Mouse (Mus musculus): ENCODE measurements around the gene Gtf2ird2. TPM values are rescaled to one million over a fixed set of nuclear protein-coding genes. Genes with fewer than 3 reads are reported as not detected.

The Gtf2ird2 gene
- 15.4 and 15.8 TPM in 2 replicates for polyA plus RNA-seq (2015; fragmentation: Nextera tagmentation; extraction: Ambion mirVana)

DNA sequence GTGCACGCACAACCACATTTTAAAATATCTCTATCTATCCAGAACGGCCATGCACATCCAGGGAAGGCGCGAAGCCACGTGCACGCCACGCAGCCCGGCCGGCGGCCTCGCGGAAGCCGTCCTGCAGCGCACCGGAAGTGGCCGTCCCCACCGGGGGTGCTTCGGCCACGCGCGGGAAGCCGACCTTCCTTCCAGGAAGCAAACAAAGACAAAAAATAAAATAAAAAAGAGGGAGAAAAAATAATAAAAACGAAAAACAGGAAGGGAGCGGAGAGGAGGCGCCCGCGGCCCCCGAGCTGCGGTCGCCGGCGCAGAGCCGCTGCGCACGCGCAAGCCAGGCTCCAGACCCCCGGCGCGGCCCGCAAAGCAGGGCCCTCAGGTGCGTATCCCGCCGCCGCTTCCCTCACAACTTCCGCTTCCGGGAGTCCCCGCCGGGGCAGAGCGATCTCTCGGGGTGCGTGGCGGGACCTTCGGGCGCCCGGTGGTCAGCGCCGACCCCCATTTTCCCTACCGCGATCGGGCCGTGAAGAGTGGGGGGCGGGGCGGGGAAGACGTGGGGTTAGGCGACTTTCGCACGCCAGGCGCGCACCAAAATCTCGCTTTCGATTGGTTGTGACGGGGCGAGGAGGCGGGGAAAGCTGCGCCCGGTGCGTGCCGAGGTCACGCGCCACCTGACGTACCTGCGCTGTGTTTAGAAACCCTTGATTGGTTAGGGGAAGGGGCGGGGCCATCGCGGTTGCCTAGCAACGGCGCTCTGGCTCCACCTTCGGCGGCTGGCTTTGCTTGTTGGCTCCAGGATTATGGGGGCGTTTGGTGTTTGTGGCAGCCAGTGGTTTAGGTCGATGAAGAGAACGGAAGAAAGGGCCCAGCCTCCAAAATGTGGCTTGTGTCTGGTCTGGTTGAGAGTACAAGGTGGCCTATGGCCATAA is at the start of gene Gtf2ird2:
Gtf2ird2 (plus strand) TSS at position 140 of the 929 bp plus-strand sequence.
- peak; percentile 96 for ATAC-seq (ENCODE audit: low FRiP score, low read depth)
- Histone ChIP-seq H3K4me3 (peak within 1 kb of the TSS; percentile 64), H3K9me3 (no peaks in the 10 kb centered on the region), H3K27me3 (no peaks in the 10 kb centered on the region), H3K4me2 (peak within 1 kb of the TSS; percentile 87), H3K36me3 (no peaks in the 10 kb centered on the region; the same call in 1 of the 2 replicates), H3K9ac (peak within 1 kb of the TSS; percentile 70), H3K27ac (replicated peaks) (peak within 1 kb of the TSS; percentile 96), H3K4me1 (replicated peaks) (peaks cover 13% of the 10 kb centered on the region)
- under 1% methylated on average over 88 of the region's 92 CpGs for WGBS

DNA sequence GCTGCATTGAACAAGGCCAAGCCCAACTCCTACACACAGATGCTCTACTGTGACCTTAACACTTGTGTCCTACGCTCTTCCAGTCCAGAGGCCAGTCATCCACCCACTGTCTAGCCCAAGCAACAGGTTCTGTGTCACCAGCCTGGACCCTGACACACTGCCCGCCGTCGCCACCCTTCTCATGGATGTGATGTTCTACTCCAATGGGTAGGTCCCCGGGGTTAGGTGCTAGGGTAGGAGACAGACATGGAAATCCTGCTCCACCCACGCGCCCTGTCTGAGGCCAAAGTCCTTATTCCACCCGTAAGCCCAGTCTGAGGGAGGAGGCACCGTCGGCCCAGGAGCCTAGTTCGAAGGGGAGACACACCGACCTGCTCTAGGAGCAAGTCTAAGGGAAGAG is 47.8 kb upstream of the Gtf2ird2 start:
- Histone ChIP-seq H3K4me1 (replicated peaks) (peaks cover 9% of the 10 kb centered on the region), H3K9me3 (no peaks in the 10 kb centered on the region), H3K36me3 (peaks cover 55% of the 10 kb centered on the region), H3K27me3 (no peaks in the 10 kb centered on the region), H3K9ac (no peak overlapping the region), H3K4me2 (no peak overlapping the region), H3K27ac (replicated peaks) (no peak overlapping the region), H3K4me3 (no peak overlapping the region)
- WGBS: 97% methylated on average over 12 of the region's 12 CpGs
- no peak for ATAC-seq (ENCODE audit: low FRiP score, low read depth)

DNA sequence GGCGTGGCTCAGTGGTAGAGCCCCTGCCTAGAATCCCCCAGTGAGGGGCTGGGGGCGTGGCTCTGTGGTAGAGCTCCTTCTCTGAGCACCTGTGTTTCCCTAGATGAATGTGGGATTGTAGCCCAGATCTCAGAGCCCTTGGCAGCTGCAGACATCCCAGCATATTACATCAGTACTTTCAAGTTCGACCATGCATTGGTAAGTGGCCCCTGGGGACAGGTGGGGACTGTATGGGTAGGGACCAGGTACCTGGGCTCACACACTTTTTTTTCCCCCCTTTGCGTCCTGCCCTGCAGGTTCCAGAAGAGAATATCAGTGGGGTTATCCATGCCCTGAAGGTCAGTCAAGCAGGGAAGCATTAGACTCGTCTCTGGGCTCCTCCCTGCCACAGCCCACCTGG is 45.9 kb upstream of the Gtf2ird2 start:
- WGBS: 93% methylated on average over 5 of the region's 5 CpGs
- no peak overlapping the region for H3K4me3 ChIP-seq

DNA sequence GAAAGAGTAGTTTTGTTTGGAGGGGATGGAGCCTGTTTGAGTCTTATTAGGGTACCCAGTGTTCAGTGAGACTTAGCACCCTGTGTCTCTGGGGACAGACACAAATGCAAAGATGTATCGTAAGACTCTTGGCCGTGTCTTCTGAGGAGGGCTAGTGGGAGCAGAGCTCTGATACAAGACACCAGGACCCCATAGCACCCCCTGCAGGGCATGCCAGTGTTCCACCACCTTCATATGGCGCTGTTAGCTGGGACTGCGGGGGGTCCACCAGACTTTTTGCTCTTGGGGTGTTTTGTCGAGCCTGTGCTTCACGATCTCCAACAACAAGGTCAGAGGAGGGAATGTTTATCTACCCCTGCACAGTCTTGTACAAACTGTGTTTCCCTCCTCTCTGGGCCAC is 44.4 kb upstream of the Gtf2ird2 start:
- H3K4me1 ChIP-seq (replicated peaks): no peaks in the 10 kb centered on the region
- no peak overlapping the region for H3K27ac ChIP-seq (replicated peaks)
- no peak overlapping the region for H3K9ac ChIP-seq
- 87% methylated on average over 6 of the region's 6 CpGs for WGBS
- H3K4me2 ChIP-seq: no peak overlapping the region
- no peak for ATAC-seq (ENCODE audit: low FRiP score, low read depth)
- no peak overlapping the region for H3K4me3 ChIP-seq
- H3K9me3 ChIP-seq: no peaks in the 10 kb centered on the region
- H3K36me3 ChIP-seq: peaks cover 62% of the 10 kb centered on the region
- no peaks in the 10 kb centered on the region for H3K27me3 ChIP-seq

More for the DNA sequence above, 45.9 kb upstream of the Gtf2ird2 start:
- no peaks in the 10 kb centered on the region for H3K9me3 ChIP-seq
- peaks cover 68% of the 10 kb centered on the region for H3K36me3 ChIP-seq
- H3K27me3 ChIP-seq: no peaks in the 10 kb centered on the region
- H3K4me1 ChIP-seq (replicated peaks): no peaks in the 10 kb centered on the region
- H3K4me2 ChIP-seq: no peak overlapping the region
- no peak overlapping the region for H3K9ac ChIP-seq
- no peak for ATAC-seq (ENCODE audit: low FRiP score, low read depth)
- no peak overlapping the region for H3K27ac ChIP-seq (replicated peaks)

DNA sequence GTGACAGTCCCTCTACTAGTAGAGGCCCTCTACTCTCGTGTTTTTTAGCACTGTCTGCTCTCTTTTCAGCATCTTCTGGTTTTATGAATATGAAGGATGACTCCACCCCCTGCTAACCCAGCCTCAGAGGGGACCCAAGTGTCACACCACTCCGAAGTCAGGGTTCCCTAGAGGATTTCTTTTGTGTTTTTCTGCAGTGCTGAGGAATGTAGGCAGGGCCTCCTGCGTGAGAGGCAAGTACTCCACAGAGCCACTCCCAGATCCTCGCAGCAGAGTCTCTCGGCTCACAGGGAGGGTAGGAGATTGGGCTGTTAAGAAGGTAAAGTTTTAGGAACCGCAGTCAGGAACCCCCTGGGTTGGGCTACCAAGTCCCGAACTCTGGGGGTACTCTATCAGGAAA is 42.6 kb upstream of the Gtf2ird2 start:
- Histone ChIP-seq H3K9me3 (no peaks in the 10 kb centered on the region), H3K36me3 (peaks cover 52% of the 10 kb centered on the region), H3K9ac (no peak overlapping the region), H3K27me3 (no peaks in the 10 kb centered on the region), H3K4me3 (no peak overlapping the region), H3K4me2 (no peak overlapping the region), H3K4me1 (replicated peaks) (no peaks in the 10 kb centered on the region), H3K27ac (replicated peaks) (no peak overlapping the region)
- 79% methylated on average over 7 of the region's 7 CpGs for WGBS
- no peak for ATAC-seq (ENCODE audit: low FRiP score, low read depth)

DNA sequence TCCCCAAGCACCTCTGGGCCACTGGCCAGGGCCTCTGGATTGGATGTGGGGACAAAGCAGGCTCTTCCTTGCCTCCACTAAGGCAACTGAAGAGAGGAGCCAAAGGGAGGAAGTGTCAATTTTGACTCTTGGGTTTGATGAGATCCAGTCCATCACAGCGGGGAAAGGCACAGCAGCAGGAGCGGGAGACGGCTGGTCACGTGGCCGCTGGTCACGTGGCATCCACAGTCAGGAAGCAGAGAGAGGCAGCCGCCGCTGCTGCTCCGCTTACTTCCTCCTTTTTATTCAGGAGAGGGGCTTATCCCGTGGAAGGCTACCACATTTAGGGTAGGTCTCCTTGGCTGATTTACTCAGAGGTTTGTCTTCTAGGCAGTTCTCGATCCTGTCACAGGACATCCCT is 41.4 kb upstream of the Gtf2ird2 start:
- 86% methylated on average over 11 of the region's 11 CpGs for WGBS
- Histone ChIP-seq H3K36me3 (peaks cover 42% of the 10 kb centered on the region), H3K27ac (replicated peaks) (no peak overlapping the region), H3K4me3 (no peak overlapping the region), H3K27me3 (no peaks in the 10 kb centered on the region), H3K4me1 (replicated peaks) (no peaks in the 10 kb centered on the region), H3K9ac (no peak overlapping the region), H3K9me3 (no peaks in the 10 kb centered on the region), H3K4me2 (no peak overlapping the region)
- no peak for ATAC-seq (ENCODE audit: low FRiP score, low read depth)

DNA sequence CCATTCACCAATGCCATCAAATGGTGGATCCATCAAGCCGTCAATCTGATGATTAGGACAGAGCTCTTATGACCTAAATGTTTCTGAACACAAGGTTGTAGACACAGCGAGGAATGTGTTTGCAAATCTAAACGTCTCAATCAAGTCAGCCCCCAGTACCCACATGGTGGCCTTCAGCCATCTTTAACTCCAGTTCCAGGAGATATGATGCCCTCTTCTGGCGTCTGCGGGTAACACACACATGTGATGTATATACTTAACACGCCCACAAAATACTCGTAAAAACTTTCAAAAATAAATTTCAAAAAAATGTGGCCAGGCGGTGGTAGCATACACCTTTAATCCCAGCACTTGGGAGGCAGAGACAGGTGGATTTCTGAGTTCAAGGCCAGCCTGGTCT is 38.8 kb upstream of the Gtf2ird2 start:
- peaks cover 41% of the 10 kb centered on the region for H3K36me3 ChIP-seq
- H3K9me3 ChIP-seq: no peaks in the 10 kb centered on the region
- H3K4me3 ChIP-seq: no peak overlapping the region
- H3K9ac ChIP-seq: no peak overlapping the region
- no peaks in the 10 kb centered on the region for H3K4me1 ChIP-seq (replicated peaks)
- H3K27ac ChIP-seq (replicated peaks): no peak overlapping the region
- no peak overlapping the region for H3K4me2 ChIP-seq
- no peak for ATAC-seq (ENCODE audit: low FRiP score, low read depth)
- WGBS: 94% methylated on average over 8 of the region's 8 CpGs
- H3K27me3 ChIP-seq: no peaks in the 10 kb centered on the region

DNA sequence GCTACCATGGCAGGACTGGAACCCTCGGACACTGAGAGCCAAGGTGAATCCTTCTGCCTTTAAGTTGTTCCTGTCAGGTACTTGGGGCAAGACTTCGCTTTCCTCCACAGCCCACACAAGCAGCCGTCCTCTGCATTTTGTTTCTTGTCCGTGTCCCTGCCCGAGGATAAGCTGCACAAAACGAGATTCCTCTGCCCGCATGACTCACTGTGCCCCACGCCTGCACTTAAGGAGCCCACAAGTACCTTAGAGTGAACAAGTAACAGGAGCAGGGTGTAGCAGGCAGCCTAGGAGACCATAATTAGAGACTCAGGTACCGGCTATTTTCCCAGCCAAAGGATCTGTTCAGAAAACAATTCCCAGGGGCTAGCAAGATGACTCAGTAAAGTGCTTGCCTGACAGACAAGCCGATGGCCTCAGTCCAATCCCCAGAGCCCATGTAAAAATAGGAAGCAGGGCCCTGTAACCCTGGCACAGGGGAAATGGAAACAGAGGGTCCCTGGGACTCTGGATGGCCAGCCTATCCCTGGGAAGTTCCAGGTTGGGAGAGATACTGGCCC is 36.5 kb upstream of the Gtf2ird2 start:
- 86% methylated on average over 10 of the region's 10 CpGs for WGBS
- Histone ChIP-seq H3K4me1 (replicated peaks) (no peaks in the 10 kb centered on the region), H3K4me2 (no peak overlapping the region), H3K36me3 (peaks cover 34% of the 10 kb centered on the region), H3K4me3 (no peak overlapping the region), H3K9me3 (no peaks in the 10 kb centered on the region), H3K9ac (no peak overlapping the region), H3K27ac (replicated peaks) (no peak overlapping the region), H3K27me3 (no peaks in the 10 kb centered on the region)
- no peak for ATAC-seq (ENCODE audit: low FRiP score, low read depth)

DNA sequence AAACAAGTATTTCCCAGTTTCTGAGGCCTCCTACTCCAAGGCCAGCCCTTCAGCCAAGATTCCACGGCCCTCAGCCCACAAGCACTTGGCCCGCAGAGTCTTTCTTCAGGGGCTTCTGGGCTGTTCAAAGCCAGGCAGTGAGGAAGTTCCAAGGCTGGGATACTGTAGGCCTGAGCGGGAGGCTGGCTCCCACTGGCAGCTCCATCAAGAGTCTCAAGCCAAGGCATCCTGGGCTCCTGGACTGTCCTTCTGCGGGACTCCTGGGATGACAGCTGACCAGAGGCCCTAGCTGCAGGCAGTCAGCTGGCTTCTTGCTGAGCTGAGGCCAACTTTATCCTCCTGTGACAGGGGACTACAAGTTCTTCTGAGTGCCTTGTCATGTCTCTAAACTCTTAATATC is 35.7 kb upstream of the Gtf2ird2 start:
- H3K9ac ChIP-seq: no peak overlapping the region
- no peak overlapping the region for H3K27ac ChIP-seq (replicated peaks)
- no peak overlapping the region for H3K4me3 ChIP-seq
- H3K27me3 ChIP-seq: no peaks in the 10 kb centered on the region
- no peaks in the 10 kb centered on the region for H3K4me1 ChIP-seq (replicated peaks)
- 94% methylated on average over 4 of the region's 4 CpGs for WGBS
- H3K4me2 ChIP-seq: no peak overlapping the region
- no peak for ATAC-seq (ENCODE audit: low FRiP score, low read depth)
- H3K9me3 ChIP-seq: no peaks in the 10 kb centered on the region
- peaks cover 27% of the 10 kb centered on the region for H3K36me3 ChIP-seq

DNA sequence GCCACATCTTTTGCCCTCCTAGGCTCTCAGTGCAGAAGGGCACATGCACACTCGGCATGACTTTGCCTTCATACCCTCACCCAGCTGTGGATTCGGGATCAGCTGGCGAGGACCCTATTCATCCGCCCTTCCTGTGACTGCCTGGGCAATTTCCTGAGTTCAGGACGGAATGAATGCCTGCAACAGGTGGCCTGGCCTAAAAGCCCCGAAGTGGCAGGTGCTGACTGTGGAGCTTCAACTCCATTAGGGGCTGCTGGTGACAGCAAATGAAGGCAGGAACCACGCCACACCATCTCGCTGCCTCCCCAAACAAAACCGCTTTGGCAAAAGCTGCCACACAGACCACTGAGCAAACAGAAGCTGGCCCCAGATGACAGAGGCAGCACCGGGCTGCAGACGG is 31.9 kb upstream of the Gtf2ird2 start:
- no peak overlapping the region for H3K9ac ChIP-seq
- no peak overlapping the region for H3K4me2 ChIP-seq
- H3K9me3 ChIP-seq: no peaks in the 10 kb centered on the region
- no peaks in the 10 kb centered on the region for H3K27me3 ChIP-seq
- no peaks in the 10 kb centered on the region for H3K4me1 ChIP-seq (replicated peaks)
- peaks cover 35% of the 10 kb centered on the region for H3K36me3 ChIP-seq
- no peak overlapping the region for H3K4me3 ChIP-seq
- ATAC-seq (ENCODE audit: low FRiP score, low read depth): no peak
- WGBS: 89% methylated on average over 11 of the region's 11 CpGs
- no peak overlapping the region for H3K27ac ChIP-seq (replicated peaks)

DNA sequence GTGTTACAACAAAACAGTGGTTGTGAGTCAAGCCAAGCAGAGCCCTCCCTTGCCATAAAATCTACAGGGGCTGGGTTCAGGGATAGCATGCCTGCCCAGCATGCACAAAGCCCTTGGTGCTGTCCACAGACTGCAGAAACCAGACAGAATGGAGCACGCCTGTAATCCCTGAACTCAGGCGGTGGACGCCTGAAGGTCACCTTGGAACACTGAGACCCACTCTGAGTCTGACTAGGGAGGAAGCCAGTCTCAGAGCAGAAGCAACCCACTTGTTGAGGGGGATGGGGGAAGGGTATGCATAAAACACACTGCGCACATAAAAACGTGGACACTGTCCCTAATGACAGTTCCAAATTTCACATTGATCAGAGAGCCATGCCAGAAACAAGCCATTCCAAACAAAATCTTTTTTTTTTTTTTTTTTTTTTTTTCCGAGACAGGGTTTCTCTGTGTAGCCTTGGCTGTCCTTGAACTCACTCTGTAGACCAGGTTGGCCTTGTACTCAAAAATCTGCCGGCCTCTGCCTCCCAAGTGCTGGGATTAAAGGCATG is 27.8 kb upstream of the Gtf2ird2 start:
- H3K27ac ChIP-seq (replicated peaks): no peak overlapping the region
- no peak overlapping the region for H3K4me3 ChIP-seq
- H3K27me3 ChIP-seq: no peaks in the 10 kb centered on the region
- H3K4me1 ChIP-seq (replicated peaks): no peaks in the 10 kb centered on the region
- no peaks in the 10 kb centered on the region for H3K9me3 ChIP-seq
- ATAC-seq (ENCODE audit: low FRiP score, low read depth): no peak
- 91% methylated on average over 7 of the region's 7 CpGs for WGBS
- no peak overlapping the region for H3K9ac ChIP-seq
- peaks cover 35% of the 10 kb centered on the region for H3K36me3 ChIP-seq
- no peak overlapping the region for H3K4me2 ChIP-seq

DNA sequence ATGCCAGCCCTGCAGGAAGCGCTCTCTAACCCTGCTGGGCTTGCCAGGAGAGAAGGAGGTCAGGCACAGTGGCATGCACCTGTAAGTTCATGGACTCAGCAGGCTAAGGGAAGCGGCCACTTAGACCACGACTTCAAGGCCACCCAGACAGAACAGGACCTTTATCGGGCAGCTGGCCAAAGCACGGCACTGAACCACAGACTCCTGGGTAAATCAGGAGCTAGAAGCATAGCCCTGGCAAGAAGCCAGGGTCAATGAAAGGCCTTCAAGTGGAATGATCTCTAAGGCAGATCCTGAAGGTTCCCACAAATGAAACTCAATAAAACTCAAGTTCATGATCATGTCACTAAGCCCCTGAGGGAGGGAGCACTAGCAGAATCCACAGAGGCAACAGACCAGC is 19.1 kb upstream of the Gtf2ird2 start:
- Histone ChIP-seq H3K27ac (replicated peaks) (no peak overlapping the region), H3K27me3 (no peaks in the 10 kb centered on the region), H3K4me1 (replicated peaks) (no peaks in the 10 kb centered on the region), H3K9ac (no peak overlapping the region), H3K36me3 (peaks cover 21% of the 10 kb centered on the region), H3K4me3 (no peak overlapping the region), H3K9me3 (no peaks in the 10 kb centered on the region), H3K4me2 (no peak overlapping the region)
- 50% methylated on average over 5 of the region's 5 CpGs for WGBS
- ATAC-seq (ENCODE audit: low FRiP score, low read depth): no peak

Data from hindbrain, embryonic 15.5 days (tissue).